Mouse (Mus musculus) telencephalon, adult 2 months (tissue): ENCODE measurements around the gene Zfp352.
"Not testable (repeated sequence)": the region's sequence is repeated elsewhere in the genome, so short reads cannot be mapped to it uniquely, and the experiment has no call there.

Experiments
- DNase-seq: peaks from one replicate; pipeline ENCODE4 v3.0.0-alpha.2; 2011; ENCODE audit warnings: low read depth, low spot score

Gene Zfp352

DNA sequence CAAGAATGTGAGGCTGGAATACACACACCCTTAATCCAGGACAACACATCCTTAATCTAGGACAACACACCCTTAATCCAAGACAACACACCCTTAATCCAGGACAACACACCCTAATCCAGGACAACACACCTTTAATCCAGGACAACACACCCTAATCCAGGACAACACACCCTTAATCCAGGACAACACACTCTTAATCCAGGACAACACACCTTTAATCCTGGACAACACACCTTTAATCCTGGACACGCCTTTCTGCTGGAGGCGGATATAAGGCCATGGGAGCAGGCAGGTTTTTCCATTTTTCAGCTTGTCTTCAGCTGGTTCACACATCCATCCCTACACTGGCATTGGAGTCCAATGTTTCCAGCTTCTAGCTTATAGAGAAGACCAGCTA is at the start of gene Zfp352:
Gene Zfp352, plus strand, starts transcription at position 301 of the 400 bp plus-strand sequence.
- DNase-seq: no peak

DNA sequence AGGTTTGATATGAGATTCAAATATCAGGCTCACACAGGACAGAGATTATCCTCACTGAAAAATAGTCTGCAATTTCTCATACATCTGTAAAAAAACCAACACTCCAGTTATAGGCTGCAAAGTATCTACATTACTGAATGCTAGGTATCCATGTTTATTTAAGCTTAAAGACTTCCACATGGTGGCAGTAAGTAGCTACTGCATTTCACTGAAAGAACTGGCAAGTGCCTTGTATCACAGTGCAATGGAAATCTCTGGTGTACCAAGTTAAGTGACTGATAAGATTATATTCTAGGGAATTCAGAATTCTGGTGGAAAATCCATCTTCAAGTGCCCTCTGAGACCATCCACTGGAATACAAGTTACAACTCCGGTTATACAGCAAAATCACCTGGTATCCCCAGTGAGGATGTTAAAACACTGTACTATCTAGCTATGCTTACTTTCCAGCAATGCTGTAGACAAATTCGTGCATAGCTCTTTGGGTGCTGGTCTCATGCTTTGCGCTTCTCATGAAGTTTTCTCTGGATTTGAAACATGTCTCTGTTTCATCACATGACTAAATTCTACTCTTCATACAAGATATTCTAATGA is 47.6 kb upstream of the Zfp352 start:
- peak; percentile 48 for DNase-seq

DNA sequence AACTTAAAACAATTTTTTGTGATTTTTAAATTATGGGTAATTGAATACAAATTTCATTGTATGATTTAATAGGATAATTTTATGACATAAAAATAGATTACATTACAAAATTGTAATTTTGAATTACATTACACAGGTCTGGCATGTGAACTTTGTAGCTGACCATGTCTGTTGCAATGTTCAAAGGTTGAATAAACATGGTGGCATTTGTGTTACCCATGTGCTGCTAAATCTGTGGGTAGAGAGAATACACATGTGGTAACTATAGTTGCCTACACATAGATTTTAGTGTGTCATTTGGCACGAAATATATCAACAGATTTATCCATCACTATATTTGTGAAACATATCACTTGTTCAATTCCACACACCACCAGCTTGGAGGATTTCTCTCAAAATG is 44.6 kb upstream of the Zfp352 start:
- no peak for DNase-seq

DNA sequence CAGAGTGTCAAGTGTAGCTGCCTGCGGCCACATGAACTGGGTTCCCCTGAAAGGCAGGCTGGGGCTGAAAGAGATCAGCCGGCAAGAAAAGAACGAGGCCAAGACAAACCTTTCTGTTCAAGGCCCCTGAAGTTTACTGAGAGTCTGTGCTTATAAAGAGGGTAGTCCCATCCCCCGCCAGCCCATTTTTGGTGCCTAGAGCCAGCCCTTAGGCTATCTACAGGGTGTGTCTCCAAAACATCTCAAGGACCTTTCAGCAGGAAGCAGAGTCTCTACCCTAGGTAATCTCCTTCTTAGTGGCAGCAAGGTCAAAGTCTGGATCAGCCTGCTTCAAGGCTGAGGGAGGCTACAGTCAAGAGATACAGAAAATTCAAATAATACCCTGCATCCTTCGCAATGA is 15.2 kb upstream of the Zfp352 start:
- DNase-seq: no peak

DNA sequence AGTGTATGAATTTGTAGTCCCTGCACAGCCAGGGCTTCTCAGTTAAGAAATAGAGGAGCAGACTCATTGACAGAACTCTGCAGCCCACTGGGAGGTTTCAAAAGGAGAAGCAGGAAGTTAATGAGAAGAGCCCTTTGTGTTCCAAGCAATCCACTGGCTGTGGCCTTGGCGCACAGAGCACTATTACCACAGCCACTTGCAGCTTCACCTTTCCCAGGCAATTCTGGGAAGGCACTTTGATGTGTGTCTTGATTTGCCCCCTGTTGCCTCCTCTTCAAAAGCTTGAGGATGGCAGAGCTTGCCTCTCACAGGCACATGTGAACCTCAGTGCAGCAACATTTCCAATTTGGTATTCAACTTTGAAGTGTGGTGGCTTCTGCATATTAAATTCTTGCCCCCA is 7.1 kb upstream of the Zfp352 start:
- no peak for DNase-seq

DNA sequence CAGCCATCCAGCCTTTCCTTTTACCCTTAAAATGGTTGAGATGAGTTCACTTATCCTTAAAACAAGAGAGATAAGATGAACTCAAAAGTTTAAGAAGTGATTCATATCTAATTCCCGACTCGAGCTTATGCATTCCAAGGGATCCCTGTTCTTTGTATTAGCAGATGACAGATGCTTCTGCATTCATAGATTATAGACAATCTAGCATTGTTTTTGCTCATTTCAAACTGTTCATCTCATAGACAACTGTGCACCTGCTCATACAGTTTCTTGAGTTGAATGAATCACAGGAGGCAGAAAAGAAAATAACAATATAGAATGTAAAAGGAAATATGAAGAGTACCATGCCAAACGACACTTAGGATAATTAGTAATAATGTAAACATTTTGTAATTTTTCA is 6.5 kb upstream of the Zfp352 start:
- DNase-seq: no peak

DNA sequence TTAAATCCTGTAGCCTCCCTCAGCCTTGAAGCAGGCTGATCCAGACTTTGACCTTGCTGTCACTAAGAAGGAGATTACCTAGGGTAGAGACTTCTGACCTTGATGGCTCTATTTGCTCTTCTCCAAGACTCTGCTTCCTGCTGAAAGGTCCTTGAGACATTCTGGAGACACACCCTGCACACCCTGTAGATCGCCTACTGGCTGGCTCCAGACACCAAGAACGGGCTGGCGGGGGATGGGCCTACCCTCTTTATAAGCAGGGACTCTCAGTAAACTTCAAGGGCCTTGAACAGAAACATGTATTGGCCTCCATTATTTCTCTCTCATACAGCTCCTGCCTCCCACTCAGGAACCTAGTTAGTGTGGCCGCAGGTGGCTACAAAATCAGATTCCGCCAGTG is 17.0 kb downstream of the Zfp352 start:
- not testable (repeated sequence) for DNase-seq

DNA sequence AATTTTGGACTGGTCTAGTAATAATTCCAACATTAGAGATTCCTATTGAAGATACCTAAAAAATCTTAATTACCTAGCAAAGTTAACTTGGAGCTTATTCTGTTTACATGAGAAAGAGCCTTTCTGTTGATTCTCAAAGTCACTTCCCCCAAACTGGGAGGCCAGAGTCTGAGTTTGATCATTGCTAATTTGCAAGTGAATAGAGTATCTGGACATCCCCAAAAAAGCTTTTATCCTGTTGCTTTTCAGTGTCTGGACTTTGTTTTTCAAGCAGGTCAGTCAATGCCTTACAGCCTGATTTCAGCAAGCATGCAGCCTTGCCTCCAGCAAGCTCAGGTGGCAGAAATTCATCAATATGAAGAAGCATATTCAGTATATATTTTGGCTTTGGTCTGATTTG is 51.2 kb downstream of the Zfp352 start:
- no peak for DNase-seq
